Mouse (Mus musculus): Measurements from ENCODE around the gene Cx3cl1. TPM values are rescaled to one million over a fixed set of nuclear protein-coding genes. Genes with fewer than 3 reads are reported as not detected.

The Cx3cl1 gene
- polyA plus RNA-seq, 1 experiment = 148 TPM

GRCm38 (mm10) chr8:94739829-94740228, 32.0 kb upstream of the Cx3cl1 start:
- DNase-seq = no peak
- TF ChIP-seq POLR2A (IDR thresholded peaks at IDR 0.05; ENCODE audit: low read depth, low read length) (no peak), CTCF (conservative IDR thresholded peaks at IDR 0.05; ENCODE audit: insufficient read depth, insufficient read length, low read depth, low read length) (no peak)
- Histone ChIP-seq H3K4me1 (ENCODE audit: control insufficient read depth, insufficient read depth, low read length) (no peaks in the 10 kb centered on the region), H3K27me3 (replicated peaks; ENCODE audit: control insufficient read depth, insufficient read depth, low read length) (no peaks in the 10 kb centered on the region), H3K36me3 (ENCODE audit: control insufficient read depth, insufficient read depth, low read length) (no peaks in the 10 kb centered on the region), H3K27ac (ENCODE audit: insufficient read depth, low read depth, low read length) (no peak overlapping the region), H3K4me3 (ENCODE audit: insufficient read depth, low read depth, low read length) (no peak overlapping the region)
- WGBS = 78% methylated on average over 6 of the region's 6 CpGs

- TF ChIP-seq POLR2A (IDR thresholded peaks at IDR 0.05; ENCODE audit: low read depth, low read length) (no peak), CTCF (conservative IDR thresholded peaks at IDR 0.05; ENCODE audit: insufficient read depth, insufficient read length, low read depth, low read length) (no peak)
- Histone ChIP-seq H3K27me3 (replicated peaks; ENCODE audit: control insufficient read depth, insufficient read depth, low read length) (no peaks in the 10 kb centered on the region), H3K27ac (ENCODE audit: insufficient read depth, low read depth, low read length) (no peak overlapping the region), H3K36me3 (ENCODE audit: control insufficient read depth, insufficient read depth, low read length) (no peaks in the 10 kb centered on the region), H3K4me3 (ENCODE audit: insufficient read depth, low read depth, low read length) (no peak overlapping the region), H3K4me1 (ENCODE audit: control insufficient read depth, insufficient read depth, low read length) (no peaks in the 10 kb centered on the region)
- no peak for DNase-seq
- WGBS = 89% methylated on average over 3 of the region's 3 CpGs
Observed at GRCm38 (mm10) chr8:94740591-94740990, 31.2 kb upstream of the Cx3cl1 start.

GRCm38 (mm10) chr8:94741726-94742125, 30.1 kb upstream of the Cx3cl1 start:
- DNase-seq = no peak
- Histone ChIP-seq H3K4me1 (ENCODE audit: control insufficient read depth, insufficient read depth, low read length) (no peaks in the 10 kb centered on the region), H3K4me3 (ENCODE audit: insufficient read depth, low read depth, low read length) (no peak overlapping the region), H3K27me3 (replicated peaks; ENCODE audit: control insufficient read depth, insufficient read depth, low read length) (no peaks in the 10 kb centered on the region), H3K36me3 (ENCODE audit: control insufficient read depth, insufficient read depth, low read length) (no peaks in the 10 kb centered on the region), H3K27ac (ENCODE audit: insufficient read depth, low read depth, low read length) (no peak overlapping the region)
- WGBS = 91% methylated on average over 4 of the region's 4 CpGs
- no peak for TF ChIP-seq POLR2A (IDR thresholded peaks at IDR 0.05; ENCODE audit: low read depth, low read length)
- TF ChIP-seq CTCF (conservative IDR thresholded peaks at IDR 0.05; ENCODE audit: insufficient read depth, insufficient read length, low read depth, low read length) = no peak

GRCm38 (mm10) chr8:94744484-94744883, 27.3 kb upstream of the Cx3cl1 start:
- no peak for DNase-seq
- TF ChIP-seq POLR2A (IDR thresholded peaks at IDR 0.05; ENCODE audit: low read depth, low read length) (no peak), CTCF (conservative IDR thresholded peaks at IDR 0.05; ENCODE audit: insufficient read depth, insufficient read length, low read depth, low read length) (no peak)
- no peaks in the 10 kb centered on the region for H3K27me3 ChIP-seq (replicated peaks; ENCODE audit: control insufficient read depth, insufficient read depth, low read length)
- no peak overlapping the region for H3K27ac ChIP-seq (ENCODE audit: insufficient read depth, low read depth, low read length)
- 86% methylated on average over 5 of the region's 5 CpGs for WGBS
- H3K4me3 ChIP-seq (ENCODE audit: insufficient read depth, low read depth, low read length) = no peak overlapping the region
- H3K36me3 ChIP-seq (ENCODE audit: control insufficient read depth, insufficient read depth, low read length) = no peaks in the 10 kb centered on the region
- no peaks in the 10 kb centered on the region for H3K4me1 ChIP-seq (ENCODE audit: control insufficient read depth, insufficient read depth, low read length)

GRCm38 (mm10) chr8:94744972-94745371, 26.8 kb upstream of the Cx3cl1 start:
- no peaks in the 10 kb centered on the region for H3K4me1 ChIP-seq (ENCODE audit: control insufficient read depth, insufficient read depth, low read length)
- no peaks in the 10 kb centered on the region for H3K27me3 ChIP-seq (replicated peaks; ENCODE audit: control insufficient read depth, insufficient read depth, low read length)
- 86% methylated on average over 9 of the region's 9 CpGs for WGBS
- H3K4me3 ChIP-seq (ENCODE audit: insufficient read depth, low read depth, low read length) = no peak overlapping the region
- H3K27ac ChIP-seq (ENCODE audit: insufficient read depth, low read depth, low read length) = no peak overlapping the region
- TF ChIP-seq CTCF (conservative IDR thresholded peaks at IDR 0.05; ENCODE audit: insufficient read depth, insufficient read length, low read depth, low read length) (no peak), POLR2A (IDR thresholded peaks at IDR 0.05; ENCODE audit: low read depth, low read length) (no peak)
- DNase-seq = no peak
- no peaks in the 10 kb centered on the region for H3K36me3 ChIP-seq (ENCODE audit: control insufficient read depth, insufficient read depth, low read length)

- DNase-seq = no peak
- WGBS = 90% methylated on average over 7 of the region's 7 CpGs
- Histone ChIP-seq H3K27ac (ENCODE audit: insufficient read depth, low read depth, low read length) (no peak within 1 kb of the TSS), H3K4me1 (ENCODE audit: control insufficient read depth, insufficient read depth, low read length) (no peaks in the 10 kb centered on the region), H3K27me3 (replicated peaks; ENCODE audit: control insufficient read depth, insufficient read depth, low read length) (no peaks in the 10 kb centered on the region), H3K36me3 (ENCODE audit: control insufficient read depth, insufficient read depth, low read length) (no peaks in the 10 kb centered on the region), H3K4me3 (ENCODE audit: insufficient read depth, low read depth, low read length) (no peak within 1 kb of the TSS)
- TF ChIP-seq POLR2A (IDR thresholded peaks at IDR 0.05; ENCODE audit: low read depth, low read length) = no peak
- TF ChIP-seq CTCF (conservative IDR thresholded peaks at IDR 0.05; ENCODE audit: insufficient read depth, insufficient read length, low read depth, low read length) = no peak
Observed at GRCm38 (mm10) chr8:94745476-94746184, 26.2 kb upstream of the Cx3cl1 start, which contains the start of gene Ccl22. Gene Ccl22 (plus strand): TSS chr8:94745590.

- Histone ChIP-seq H3K27me3 (replicated peaks; ENCODE audit: control insufficient read depth, insufficient read depth, low read length) (no peaks in the 10 kb centered on the region), H3K36me3 (ENCODE audit: control insufficient read depth, insufficient read depth, low read length) (no peaks in the 10 kb centered on the region), H3K27ac (ENCODE audit: insufficient read depth, low read depth, low read length) (no peak overlapping the region), H3K4me3 (ENCODE audit: insufficient read depth, low read depth, low read length) (no peak overlapping the region), H3K4me1 (ENCODE audit: control insufficient read depth, insufficient read depth, low read length) (no peaks in the 10 kb centered on the region)
- WGBS = 83% methylated on average over 8 of the region's 8 CpGs
- no peak for DNase-seq
- TF ChIP-seq CTCF (conservative IDR thresholded peaks at IDR 0.05; ENCODE audit: insufficient read depth, insufficient read length, low read depth, low read length) (no peak), POLR2A (IDR thresholded peaks at IDR 0.05; ENCODE audit: low read depth, low read length) (no peak)
Observed at GRCm38 (mm10) chr8:94746832-94747231, 25.0 kb upstream of the Cx3cl1 start.
